Mouse (Mus musculus): Measurements from ENCODE around the gene Zfc3h1. TPM values are rescaled to one million over a fixed set of nuclear protein-coding genes. Genes with fewer than 3 reads are reported as not detected.

Zfc3h1 gene
- polyA plus RNA-seq (2017; shearing (Covaris generic)) = 30.2 TPM

GRCm38 (mm10) chr10:115384221-115385017, at the start of gene Zfc3h1, which contains the start of gene Thap2:
Gene Zfc3h1, plus strand, starts transcription at chr10:115384959.
Gene Thap2, minus strand, starts transcription at chr10:115384443.

GRCm38 (mm10) chr10:115361840-115362622, 22.7 kb upstream of the Zfc3h1 start, which contains the start of gene Tmem19:
Gene Tmem19, minus strand, starts transcription at chr10:115362501.

Other genes with a start within 250 kb of the Zfc3h1 start
- gene Tph2, start 199.9 kb upstream of the Zfc3h1 start, polyA plus RNA-seq (2017; shearing (Covaris generic)) = not detected
- 115 TPM for gene Tbc1d15, start 133.5 kb upstream of the Zfc3h1 start, polyA plus RNA-seq (2017; shearing (Covaris generic))
- 4.1 TPM for gene Rab21, start 69.4 kb upstream of the Zfc3h1 start, polyA plus RNA-seq (2017; shearing (Covaris generic))
- 49.2 TPM for gene Tmem19, start 22.5 kb upstream of the Zfc3h1 start, polyA plus RNA-seq (2017; shearing (Covaris generic))
- 15.4 TPM for gene Thap2, start 516 bp upstream of the Zfc3h1 start, polyA plus RNA-seq (2017; shearing (Covaris generic))
- not detected for gene A930009A15Rik, start 185.0 kb downstream of the Zfc3h1 start, polyA plus RNA-seq (2017; shearing (Covaris generic))
- 0.06 TPM for gene Lgr5, start 202.8 kb downstream of the Zfc3h1 start, polyA plus RNA-seq (2017; shearing (Covaris generic))